Mouse (Mus musculus) cerebellum, adult 18-20 months (tissue): ENCODE measurements around the gene Ubl7.

Source experiments
- DNase-seq, 2 experiments: peaks; one replicate each; pipeline ENCODE4 v3.0.0; 2021

Gene Ubl7

DNA sequence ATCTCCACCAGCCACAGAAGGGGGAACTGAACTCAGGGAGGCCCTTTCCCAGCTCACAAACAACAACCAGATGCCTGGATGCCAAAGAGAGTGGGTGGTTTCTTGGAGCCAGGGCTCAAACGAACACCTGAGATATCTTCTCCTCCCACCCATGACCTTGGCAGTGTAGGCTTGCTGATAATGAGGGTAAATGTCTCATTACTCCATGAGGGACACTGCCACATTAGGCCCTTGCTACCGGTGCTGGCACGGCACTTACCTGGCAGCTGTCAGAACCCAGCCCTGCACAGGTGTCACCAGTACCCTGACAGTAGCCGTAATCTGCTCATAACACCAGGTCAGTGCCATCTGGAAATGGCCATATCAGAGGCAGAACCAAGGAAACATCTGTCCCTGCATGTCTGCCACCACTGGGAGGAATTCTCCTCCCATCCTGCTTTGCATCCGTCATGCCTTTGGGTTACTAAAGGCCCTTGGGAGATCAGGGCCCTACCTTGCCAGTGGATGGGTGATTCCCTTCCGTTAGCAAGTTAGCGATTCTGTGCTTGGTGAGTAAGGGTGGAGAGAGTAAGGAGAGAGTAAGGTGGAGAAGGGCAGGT is 37.7 kb downstream of the Ubl7 start:
- DNase-seq = peak; percentile 33 to 45

DNA sequence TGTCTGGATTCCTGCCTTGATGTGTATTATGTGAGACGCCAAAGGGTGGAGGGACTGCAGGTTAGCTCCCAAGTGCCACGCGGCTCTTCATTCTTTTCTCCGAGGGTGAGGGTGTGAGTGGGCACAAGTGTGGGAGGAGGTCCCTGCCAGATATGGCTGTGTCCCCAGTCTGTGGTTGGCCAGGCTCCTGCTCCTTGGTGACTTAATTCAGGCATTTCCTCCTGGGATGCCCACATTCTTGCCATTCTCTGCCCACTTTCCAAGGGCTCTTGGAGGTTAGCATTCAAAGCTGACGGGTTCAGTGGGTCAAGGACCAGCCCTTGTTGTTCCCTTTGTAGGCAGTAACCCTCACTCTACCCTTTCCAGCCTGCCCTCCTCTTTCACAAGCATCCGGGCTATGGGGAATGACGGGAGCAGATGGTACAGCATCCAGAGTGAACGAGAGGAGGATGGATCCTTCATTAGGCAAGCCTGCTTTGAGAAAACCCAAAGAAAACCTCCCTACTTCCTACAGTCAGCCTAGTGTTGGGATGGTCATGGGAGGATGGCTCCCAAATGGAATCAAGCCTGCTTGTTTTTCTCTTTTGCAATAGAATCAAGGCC is 38.4 kb downstream of the Ubl7 start:
- peak in 1 of 2 experiments; percentile 35 for DNase-seq

DNA sequence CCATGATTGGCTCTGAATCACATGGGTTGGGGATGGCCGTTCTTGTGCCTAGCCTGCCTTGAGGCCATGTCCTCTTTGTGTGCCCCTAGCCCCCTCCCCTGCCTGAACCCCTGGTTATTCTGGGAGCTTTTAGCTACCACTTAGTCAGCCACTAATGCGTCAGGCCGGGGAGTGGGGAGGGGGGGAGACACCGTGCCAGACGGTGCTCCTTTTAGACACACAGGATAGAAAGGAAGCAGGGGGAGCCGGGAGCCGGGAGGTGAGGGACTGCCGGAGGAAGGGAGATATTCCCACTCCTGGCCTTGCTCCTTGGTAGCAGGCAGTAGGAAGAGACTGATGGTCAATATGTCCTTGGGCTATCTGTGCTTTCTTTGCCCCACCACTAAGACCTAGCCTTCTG is 39.1 kb downstream of the Ubl7 start:
- DNase-seq = peak in 1 of 2 experiments; percentile 42

DNA sequence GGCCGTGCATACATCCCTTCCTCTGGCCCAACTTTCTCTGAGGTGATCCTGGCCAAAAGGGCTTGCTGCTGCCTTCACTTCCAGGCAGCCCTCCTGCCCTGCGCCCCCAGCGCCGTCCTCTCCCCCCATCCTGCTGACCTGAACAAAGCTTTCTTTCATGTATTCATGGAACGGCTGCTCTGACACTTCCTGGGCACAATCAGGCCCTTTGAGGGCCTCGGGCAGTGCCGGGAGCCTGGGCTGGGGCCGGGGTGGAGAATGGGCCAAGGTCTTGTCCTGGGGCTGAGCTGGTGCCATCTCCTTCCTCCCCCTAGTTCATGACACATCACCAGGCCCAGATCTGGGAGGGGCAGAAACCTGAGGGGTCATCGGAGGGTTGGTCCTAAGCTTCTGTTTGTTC is 39.7 kb downstream of the Ubl7 start:
- peak; percentile 38 to 42 for DNase-seq

DNA sequence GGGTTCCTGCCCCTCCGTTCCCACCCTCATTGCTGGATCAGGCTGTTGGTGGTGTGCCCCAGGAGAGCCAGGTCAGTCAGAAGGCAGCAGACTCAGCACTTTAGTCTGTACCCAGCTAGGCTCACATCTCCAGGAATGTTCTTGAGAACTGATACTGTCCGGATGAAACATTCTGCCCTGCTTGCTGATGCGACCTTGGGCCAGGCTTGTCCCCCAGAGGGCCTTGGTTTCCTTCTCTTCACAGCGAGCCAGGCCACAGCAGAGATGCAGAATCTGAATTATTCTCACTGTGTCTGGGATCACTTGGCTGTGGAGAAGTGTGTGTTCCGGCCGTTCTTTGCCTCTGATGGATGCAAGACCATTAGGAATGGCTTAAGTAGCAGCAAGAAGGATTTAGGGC is 41.2 kb downstream of the Ubl7 start:
- no peak for DNase-seq

DNA sequence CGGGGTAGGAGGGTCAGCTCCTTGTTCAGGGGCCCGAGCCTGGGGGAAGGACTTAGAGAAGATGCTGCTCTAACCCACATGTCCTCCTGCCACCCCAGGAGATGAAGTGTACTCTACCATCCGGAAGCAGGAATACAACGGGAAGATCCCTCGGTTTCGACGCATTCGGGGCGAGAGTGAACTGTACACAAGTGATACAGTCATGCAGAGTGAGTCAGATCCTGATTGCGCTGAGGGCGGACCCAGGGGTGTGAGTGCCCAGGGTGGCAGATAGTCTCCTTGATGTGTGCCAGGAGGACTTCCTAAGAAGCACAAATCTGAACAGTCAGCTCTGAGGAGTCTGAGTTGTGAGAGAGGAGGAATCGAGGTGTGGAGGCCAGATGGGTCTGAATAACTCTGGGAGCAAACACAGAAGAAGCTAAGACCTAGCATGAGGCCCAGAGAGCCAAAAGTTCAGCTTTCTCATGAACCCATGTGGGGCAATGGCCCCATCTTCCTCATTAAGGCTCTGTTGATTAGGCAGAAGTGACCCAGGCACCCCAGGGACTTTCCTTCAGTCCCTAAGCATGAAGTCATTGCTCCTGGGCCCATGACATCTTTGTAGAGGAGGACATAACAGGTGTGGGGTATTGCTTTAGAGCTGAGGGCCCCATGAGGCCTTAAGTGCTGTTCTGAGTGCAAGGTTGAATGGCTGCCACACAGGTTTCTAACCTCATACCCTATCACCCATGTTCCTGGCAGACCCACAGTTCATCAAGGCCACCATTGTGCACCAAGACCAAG is 44.4 kb downstream of the Ubl7 start:
- DNase-seq = no peak

DNA sequence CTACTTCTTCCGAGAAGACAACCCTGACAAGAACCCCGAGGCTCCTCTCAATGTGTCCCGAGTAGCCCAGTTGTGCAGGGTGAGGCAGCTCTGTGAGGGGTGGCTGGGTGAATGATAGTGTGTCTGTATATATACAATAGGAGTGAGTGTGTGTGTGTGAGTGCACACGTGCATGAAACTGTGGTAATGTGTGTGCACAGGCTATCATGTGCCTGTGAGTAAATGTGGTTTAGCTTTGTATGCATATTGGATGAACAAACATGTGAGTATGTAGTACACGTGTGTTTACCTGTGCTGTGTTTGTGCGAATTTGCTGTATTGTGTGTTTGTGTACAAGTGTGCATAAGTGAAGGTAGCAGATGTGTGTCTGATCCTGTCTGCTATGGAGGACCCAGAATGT is 45.0 kb downstream of the Ubl7 start:
- no peak for DNase-seq

DNA sequence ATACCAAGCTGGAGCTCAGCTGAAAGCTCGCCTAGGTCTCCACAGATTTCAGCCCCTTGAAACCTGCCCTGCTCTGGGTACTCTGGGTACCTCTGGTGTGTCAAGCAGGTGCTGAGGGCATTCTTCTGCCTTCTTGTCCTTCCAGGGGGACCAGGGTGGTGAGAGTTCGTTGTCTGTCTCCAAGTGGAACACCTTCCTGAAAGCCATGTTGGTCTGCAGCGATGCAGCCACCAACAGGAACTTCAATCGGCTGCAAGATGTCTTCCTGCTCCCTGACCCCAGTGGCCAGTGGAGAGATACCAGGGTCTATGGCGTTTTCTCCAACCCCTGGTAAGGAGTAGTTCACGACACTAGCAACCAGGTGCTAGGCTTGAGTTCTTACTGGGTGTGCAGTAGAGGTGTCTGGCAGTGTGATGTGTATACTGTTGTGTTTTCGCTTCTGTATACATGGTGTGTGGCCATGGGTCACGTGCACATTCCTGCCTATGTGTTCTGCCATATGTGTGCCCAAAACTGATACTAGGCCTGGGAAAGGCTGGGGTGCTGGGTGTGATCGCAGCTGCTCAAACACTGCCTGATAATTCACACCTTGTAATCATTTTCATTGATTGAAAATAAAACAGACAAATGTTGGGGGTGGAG is 45.5 kb downstream of the Ubl7 start:
- no peak for DNase-seq

DNA sequence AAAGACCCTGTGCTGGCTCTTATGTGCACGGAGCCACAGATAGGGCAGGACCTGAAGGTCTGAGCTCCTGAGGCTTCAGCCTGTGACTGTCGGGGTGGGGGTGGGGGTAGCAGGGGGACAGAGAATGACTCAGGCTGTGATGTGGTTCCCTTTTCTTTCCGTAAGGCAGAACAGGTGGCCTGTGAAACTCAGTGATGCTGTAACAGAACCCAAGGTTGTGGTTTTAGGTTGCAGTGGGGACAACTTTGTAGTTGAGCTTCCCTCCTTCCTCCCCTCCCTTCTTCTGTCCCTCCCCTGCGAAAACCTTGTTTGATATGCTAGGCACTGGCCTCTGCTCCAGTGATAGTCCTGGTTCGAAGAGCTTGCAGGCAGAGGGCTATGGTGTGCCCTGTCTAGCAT is 46.1 kb downstream of the Ubl7 start:
- DNase-seq = no peak

DNA sequence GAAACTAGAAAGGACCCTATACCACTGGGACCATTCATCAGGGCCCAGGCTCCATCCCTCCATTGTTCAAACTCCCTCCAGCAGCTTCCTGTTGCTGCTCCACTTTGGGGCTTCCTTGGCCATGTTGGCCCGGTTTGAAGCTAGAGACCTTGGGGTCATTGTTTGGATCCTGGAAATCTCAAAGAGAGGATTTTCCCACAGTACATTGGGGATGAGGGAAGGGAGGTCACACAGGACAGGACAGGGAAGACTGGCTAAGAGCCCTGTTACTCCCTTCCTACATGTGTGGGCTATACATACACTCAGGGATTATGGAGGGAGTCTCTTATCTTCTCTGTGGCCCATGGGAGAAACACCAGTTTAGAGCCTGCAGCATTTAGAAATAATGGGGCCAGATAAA is 47.8 kb downstream of the Ubl7 start:
- no peak for DNase-seq

DNA sequence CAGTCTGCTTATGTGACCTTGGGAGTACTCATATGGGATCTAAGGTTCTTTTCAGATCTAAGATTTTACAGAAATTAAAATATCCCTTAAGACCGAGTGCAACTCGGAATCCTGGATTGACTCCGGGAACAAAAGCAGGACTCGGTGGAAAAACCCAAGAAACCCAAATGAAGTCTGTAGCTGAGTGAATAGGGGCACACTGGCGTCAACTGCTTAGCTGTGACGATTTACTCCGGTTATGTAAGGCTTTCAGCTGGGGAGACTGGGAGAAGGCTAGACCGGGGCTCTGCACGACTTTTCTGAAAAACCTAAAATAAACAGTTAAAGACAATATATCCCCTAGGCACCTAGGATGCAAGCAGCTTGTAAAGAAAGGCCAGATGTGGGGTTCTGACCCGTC is 48.6 kb downstream of the Ubl7 start:
- no peak for DNase-seq

DNA sequence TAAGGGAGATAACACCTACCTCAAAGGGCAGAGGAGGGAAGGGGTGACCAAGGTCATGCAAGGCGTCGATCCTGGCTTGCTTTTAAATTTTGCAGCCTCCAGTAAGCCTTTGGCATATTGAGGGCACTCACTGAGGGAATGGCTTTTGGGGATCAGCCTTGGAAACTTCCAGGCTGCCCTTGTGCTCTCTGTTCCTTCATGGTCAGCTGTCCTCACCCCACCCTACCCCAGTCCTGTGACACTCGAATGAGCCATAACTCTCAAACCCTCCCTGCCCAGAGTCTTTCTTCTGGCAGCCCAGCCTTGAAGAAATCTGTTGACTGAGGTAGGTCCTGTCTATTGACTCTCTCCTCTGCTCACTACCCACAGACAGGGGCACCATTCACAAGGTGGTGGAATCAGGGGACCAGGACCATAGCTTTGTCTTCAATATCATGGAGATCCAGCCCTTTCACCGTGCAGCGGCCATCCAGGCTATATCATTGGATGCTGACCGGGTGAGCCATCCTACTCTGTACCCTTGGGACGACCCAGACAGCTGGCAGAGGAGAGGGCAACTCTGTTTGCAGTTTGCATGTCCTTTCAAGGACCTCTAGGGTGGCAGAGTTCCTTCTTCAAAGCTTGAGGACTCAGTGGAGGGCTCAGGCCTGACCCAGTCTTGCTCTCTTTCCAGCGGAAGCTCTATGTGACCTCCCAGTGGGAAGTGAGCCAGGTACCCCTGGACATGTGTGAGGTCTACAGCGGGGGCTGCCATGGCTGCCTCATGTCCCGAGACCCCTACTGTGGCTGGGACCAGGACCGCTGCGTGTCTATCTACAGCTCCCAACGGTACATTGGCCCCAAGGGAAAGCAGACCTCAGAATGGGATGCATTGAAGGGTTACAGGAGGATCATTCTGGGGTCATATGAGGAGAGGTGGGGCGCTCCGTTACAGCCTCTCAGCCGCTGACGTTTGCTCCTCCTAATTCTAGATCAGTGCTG is 49.4 kb downstream of the Ubl7 start:
- DNase-seq = peak in 1 of 2 experiments; percentile 14

DNA sequence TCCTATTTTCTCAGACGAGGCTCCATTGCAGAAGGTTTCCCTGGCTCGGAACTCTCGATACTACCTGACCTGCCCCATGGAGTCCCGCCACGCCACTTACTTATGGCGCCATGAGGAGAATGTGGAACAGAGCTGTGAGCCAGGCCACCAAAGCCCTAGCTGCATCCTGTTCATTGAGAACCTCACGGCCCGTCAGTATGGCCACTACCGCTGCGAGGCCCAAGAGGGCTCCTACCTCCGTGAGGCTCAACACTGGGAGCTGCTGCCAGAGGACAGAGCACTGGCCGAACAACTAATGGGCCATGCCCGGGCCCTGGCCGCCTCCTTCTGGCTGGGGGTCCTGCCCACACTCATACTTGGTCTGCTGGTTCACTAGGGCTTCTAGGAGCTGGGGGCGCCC is 50.4 kb downstream of the Ubl7 start:
- peak in 1 of 2 experiments; percentile 13 for DNase-seq

DNA sequence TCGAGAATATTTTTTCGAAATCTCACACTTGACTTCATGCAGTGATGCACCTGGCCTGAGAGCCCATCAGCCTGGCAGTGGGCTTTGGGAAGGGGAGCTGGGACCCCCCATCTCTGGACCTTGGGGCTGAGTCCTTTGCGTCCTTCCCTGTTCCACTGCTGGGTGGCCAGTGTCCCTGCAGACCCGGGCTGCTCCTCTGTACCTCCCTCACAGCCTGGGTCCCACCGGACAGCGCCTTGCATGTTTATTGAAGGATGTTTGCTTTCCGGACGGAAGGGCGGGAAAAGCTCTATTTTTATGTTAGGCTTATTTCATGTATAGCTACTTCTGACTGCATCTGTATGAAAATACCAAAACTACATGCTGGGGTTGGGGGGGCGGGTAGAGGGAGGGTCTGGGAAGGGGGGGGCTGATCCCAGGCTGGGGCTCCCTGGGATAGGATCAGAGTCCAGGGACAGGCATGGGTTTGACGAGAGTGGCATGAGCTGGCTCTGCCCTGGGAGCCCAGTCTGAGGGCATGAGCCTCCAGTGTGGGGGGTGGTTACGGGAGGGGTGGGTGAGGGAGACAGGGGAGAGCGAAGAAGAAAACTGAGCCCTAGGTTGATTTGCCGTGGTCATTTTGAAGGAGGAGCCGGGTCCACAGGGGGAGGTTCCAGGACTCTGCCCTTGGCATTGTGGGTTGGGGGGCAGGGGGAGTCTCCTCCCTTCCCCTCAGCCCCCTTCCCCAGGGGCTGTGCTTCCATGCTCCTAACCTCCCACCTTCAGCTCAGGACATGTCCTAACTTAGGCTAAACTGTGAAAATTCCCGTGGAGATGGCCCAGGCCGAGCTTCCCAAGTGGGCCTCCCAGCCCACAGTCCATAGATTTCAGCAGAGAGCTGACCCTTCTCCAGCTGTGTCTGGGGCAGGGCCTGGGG is 51.3 kb downstream of the Ubl7 start:
- no peak for DNase-seq

DNA sequence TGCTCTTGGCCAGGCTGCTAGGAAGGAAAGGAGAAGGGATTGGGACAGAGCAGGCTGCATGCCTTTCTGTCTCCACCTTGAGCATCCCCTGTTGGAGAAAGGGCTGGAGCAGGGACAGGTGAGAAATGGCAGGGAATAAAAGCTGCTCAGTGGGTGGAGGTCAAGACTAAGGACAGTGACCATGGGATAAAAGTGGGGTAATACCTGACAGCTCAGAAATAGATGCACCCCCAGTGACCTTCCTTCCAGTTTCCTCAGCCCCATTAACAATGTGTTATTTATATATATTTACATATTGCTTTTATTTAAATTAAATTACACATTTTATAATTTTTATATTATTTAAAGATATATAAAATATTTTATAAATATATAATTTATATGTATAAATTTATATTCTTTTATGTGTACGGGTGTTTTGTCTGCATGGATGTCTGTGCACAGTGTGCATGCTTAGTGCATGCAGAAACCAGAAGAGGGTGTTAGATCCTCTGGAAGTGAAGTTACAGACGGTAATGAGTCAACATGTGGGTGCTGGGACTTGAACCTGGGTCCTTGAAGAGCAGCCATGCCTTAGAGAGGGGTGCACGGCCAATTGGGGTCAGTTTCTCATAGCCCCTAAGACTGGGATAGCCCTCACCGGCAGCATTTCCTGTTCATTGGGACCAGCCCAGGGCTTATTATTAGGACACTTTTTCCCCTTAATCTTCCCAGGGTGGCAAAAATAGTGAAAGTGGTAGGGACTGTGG is 52.6 kb downstream of the Ubl7 start:
- DNase-seq = no peak

DNA sequence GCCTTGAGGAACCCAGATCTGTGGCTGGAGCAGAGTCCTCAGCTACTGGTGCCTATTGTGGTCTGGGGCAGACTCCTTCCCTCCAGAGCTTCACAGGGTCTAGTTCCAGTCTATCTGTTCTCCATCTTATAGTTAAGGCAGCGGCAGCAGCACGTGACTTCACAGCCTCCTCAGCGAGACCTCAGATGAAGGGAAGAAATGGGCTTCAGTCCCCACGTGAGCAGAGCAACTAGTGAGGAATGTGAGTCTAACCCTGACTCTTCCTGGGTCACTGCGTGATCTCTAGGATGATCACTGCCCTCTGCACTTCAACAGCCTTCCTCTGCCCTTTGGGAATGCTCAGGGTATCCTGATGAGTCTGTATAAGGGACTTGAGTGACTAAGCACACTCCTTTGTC is 53.2 kb downstream of the Ubl7 start:
- no peak for DNase-seq

DNA sequence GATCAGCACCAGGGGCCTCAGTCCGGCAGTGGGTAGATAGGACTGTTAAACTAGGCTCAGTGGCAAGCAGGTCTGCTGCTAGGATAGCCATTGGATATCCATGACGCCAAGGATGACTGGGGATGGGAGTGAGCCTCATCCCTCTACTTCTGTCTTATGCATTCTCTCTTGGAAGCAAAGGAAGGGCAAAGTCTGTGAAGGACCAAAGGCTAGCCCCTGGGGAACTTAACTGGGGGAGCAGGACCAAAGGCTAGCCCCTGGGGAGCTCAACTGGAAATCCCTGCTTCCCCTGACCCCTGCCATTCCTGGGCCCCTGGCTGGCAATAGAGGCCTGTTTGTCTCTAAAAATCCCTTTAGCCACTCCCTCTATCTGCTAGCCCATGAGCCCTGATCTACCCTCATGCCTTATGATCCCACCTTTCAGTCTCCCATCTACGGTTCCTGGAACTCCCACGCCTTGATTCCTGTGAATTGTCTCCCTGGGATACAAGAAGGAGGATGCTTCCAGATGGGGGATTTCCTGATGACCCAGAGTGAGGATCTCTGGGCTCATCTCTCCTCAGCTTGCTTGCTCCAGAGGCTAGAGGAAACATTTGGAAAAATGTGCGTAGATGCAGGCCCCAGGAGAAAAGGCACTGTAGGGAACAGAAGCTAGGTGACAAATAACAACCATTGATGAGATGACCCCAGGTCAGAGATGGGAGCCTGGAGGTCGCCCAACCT is 53.9 kb downstream of the Ubl7 start:
- no peak for DNase-seq

DNA sequence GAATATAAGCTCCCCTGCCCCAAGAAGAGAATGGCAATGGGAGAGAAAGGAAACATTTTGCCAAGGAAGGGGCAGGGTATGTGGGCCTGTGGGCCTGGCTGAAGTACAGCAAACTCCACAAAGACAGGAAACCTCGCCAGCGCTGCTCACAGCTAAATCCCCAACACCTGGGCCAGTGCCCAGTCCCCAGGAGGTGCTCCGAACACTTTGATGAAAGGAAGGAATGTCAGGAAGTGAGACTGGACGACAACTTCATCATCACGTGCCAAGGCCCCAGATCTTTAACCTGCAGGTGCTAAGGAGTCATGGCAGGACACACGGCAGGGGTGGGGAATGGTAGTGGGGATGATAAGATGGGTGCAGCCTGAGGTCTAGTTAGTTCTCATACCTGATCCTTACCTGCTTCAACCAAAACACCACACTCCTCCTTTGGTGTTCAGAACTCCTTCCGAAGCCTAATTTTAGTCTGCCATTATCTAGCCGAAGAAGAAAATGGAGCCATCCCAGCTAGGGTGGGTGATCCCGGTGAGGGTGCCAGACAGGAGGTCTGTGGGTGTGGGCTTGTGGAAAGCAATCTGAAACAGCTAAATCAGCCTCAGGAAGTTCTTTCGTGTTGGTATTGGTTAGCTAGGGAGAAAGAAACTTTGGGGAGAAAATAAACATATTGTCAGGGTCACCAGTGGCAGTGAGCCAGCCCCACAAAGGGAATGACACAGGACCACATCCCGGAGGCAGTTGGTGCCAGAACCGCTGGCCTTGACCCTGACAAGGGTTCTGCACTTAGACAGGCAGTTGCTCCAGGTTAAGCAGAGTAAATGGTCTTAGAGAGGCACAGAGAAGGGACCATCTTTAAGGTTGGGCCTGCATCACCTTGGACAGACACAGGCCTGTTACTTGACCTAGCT is 54.8 kb downstream of the Ubl7 start:
- no peak for DNase-seq
